Mouse (Mus musculus) liver, embryonic 14.5 days (tissue): ENCODE data around the gene Selenop.

Source experiments
- CTCF ChIP-seq: IDR thresholded peaks from 2 replicates; pipeline ENCODE4 v1.5.1; 2016; ENCODE audit warnings: antibody characterized with exemption, low read depth, control low read depth
- EP300 ChIP-seq: IDR thresholded peaks from 2 replicates; pipeline ENCODE4 v1.6.1; 2016; ENCODE audit warnings: antibody characterized with exemption, low read depth

GRCm38 (mm10) chr15:3319929-3320328 is 51.6 kb downstream of the Selenop start:
- TF ChIP-seq EP300 (no peak), CTCF (no peak)
